13 mouse cellular contexts compared by ENCODE assay signal in the genomic region with DNA sequence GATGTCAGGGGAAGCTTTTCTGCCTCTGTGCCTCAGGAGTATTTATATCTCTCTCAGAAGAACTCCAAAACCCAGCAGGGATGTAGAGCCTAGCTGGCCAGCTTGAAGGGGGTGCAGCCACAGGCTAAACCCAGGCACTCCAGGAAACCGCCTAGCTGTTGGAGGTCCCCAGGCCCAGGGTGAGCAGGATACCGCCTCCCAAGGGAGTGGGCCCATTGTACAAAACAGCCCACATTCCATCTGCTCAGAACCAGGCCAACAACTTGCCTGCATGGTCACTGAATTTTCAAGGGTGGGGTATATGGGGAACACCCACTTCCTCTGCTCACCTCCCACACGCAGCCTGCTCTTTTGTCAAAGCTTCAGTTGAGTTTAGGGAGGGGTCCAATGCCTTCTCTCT. TPM values are rescaled to one million over a fixed set of nuclear protein-coding genes. Genes with fewer than 3 reads are reported as not detected.
A peak's percentile ranks its signal among the peaks of the same experiment; 100 is the strongest.
DNase-seq lines count a peak whose midpoint lies in the region; TF ChIP-seq lines count a peak whose summit lies in the region.
"Had no signal": no experiment of that assay in that cellular context is flagged by ENCODE, and none has a peak within 500 bp of the region (broad histone marks: within the 10 kb centered on the region; RNA-seq: fewer than 3 reads in every experiment).

No protein-coding gene starts in this region.

- DNase-seq in heart, adult 2 months = peak in 1 of 2 experiments; percentile 57
- DNase-seq in heart, embryonic 10.5 days (ENCODE audit: low spot score) = no peak
- peak; percentile 72 to 73 for DNase-seq in right cerebral cortex, adult 2 months (ENCODE audit: low spot score in 2 of 2)
- DNase-seq in right cerebral cortex, postnatal 4 days = no peak
- peak; percentile 31 for DNase-seq in heart, postnatal 25 days (ENCODE audit: low spot score)
- DNase-seq in urinary bladder, adult 18-20 months (ENCODE audit: low spot score in 2 of 2) = no peak
- DNase-seq in urinary bladder, adult 2 months (ENCODE audit: low spot score) = no peak
- DNase-seq: cerebellum, postnatal 14 days; gastrocnemius, postnatal 14 days; kidney, adult 11 months; liver, postnatal 0 days had no signal

- TF ChIP-seq CTCF in heart, adult 2 months (IDR thresholded peaks at IDR 0.05) = no peak

- no peaks in the 10 kb centered on the region for H3K9me3 ChIP-seq in heart, embryonic 10.5 days
- H3K9me3 ChIP-seq: embryonic facial prominence, embryonic 12.5 days; limb, embryonic 13.5 days had no signal

- no peak; the same call in 1 of the 2 replicates for TF ChIP-seq POLR2A in heart, adult 2 months (IDR thresholded peaks at IDR 0.05; ENCODE audit: insufficient read depth, low read depth, low read length)

- no peak overlapping the region for H3K4me3 ChIP-seq in heart, adult 2 months
- no peak overlapping the region for H3K4me3 ChIP-seq in heart, embryonic 10.5 days
- H3K4me3 ChIP-seq: embryonic facial prominence, embryonic 12.5 days; limb, embryonic 13.5 days had no signal

- no peak overlapping the region for H3K9ac ChIP-seq in heart, adult 2 months (ENCODE audit: low read depth, low read length)
- H3K9ac ChIP-seq: embryonic facial prominence, embryonic 12.5 days; limb, embryonic 13.5 days; liver, postnatal 0 days had no signal

- intact Hi-C loops in heart, adult 2 months (cut with DNase I) = no loop called here
- intact Hi-C loops in heart, postnatal 25 days (cut with DNase I) = no loop called here

- no peaks in the 10 kb centered on the region for H3K27me3 ChIP-seq in heart, adult 2 months (ENCODE audit: control insufficient read depth, insufficient read depth, low read length)
- H3K27me3 ChIP-seq in heart, embryonic 10.5 days (ENCODE audit: insufficient read depth, poor library complexity, severe bottlenecking) = no peaks in the 10 kb centered on the region
- H3K27me3 ChIP-seq: embryonic facial prominence, embryonic 12.5 days; limb, embryonic 13.5 days had no signal

- H3K79me2 ChIP-seq in heart, adult 2 months (replicated peaks; ENCODE audit: control insufficient read depth, insufficient read depth, low read length) = no peaks in the 10 kb centered on the region

- WGBS in heart, adult 2 months = 55% methylated on average over 3 of the region's 3 CpGs
- 91% methylated on average over 3 of the region's 3 CpGs for WGBS in heart, embryonic 10.5 days

- peaks cover 21% of the 10 kb centered on the region for H3K36me3 ChIP-seq in heart, adult 2 months (ENCODE audit: control insufficient read depth, insufficient read depth, low read length)
- peaks cover 66% of the 10 kb centered on the region for H3K36me3 ChIP-seq in heart, embryonic 10.5 days

- H3K27ac ChIP-seq in heart, adult 2 months = peak overlapping the region; percentile 82
- H3K27ac ChIP-seq in heart, embryonic 10.5 days = no peak overlapping the region
- H3K27ac ChIP-seq: embryonic facial prominence, embryonic 12.5 days; limb, embryonic 13.5 days had no signal

- peaks cover 20% of the 10 kb centered on the region for H3K4me1 ChIP-seq in heart, adult 2 months (ENCODE audit: control insufficient read depth, insufficient read depth, low read length)
- peaks cover 24% of the 10 kb centered on the region for H3K4me1 ChIP-seq in heart, embryonic 10.5 days
- H3K4me1 ChIP-seq: embryonic facial prominence, embryonic 12.5 days; limb, embryonic 13.5 days had no signal

- peak; percentile 69; the same call in 1 of the 2 replicates for TF ChIP-seq EP300 in heart, adult 2 months (IDR thresholded peaks at IDR 0.05; ENCODE audit: insufficient read depth, low read depth, low read length)

RNA-seq across cellular contexts. Expression of a gene that starts 17.6 kb away (rescaled TPM):
- total RNA-seq in heart, adult 2 months (2021) = 10 to 100 TPM; 10.5 to 14.5 TPM
- 2.4 and 4.5 TPM in 2 replicates for polyA plus RNA-seq in heart, adult 2 months (2012; rRNA removed)
- 25.5 and 26.8 TPM in 2 replicates for polyA plus RNA-seq in heart, embryonic 10.5 days (2016; fragmentation: Nextera tagmentation; extraction: Ambion mirVana)
- 10 to 100 TPM; 10.0 to 12.7 TPM for total RNA-seq in heart, postnatal 25 days (2021)
- polyA plus RNA-seq in urinary bladder, adult 2 months (2012; rRNA removed) = 7.2 and 8.8 TPM in 2 replicates

RNA-seq across cellular contexts. Expression of a gene that starts 22.4 kb away (rescaled TPM):
- 1 to 10 TPM; 6.8 to 9.1 TPM for total RNA-seq in heart, adult 2 months (2021)
- polyA plus RNA-seq in heart, adult 2 months (2012; rRNA removed) = 6.9 and 8.4 TPM in 2 replicates
- 13.3 and 18.3 TPM in 2 replicates for polyA plus RNA-seq in heart, embryonic 10.5 days (2016; fragmentation: Nextera tagmentation; extraction: Ambion mirVana)
- total RNA-seq in heart, postnatal 25 days (2021) = 1 to 10 TPM; 7.9 to 9.4 TPM
- 18.7 and 20.3 TPM in 2 replicates for polyA plus RNA-seq in urinary bladder, adult 2 months (2012; rRNA removed)

RNA-seq across cellular contexts. Expression of a gene that starts 30.6 kb away (rescaled TPM):
- total RNA-seq in heart, adult 2 months (2021) = 100 to 1,000 TPM; 189 to 251 TPM
- 166 and 182 TPM in 2 replicates for polyA plus RNA-seq in heart, adult 2 months (2012; rRNA removed)
- polyA plus RNA-seq in heart, embryonic 10.5 days (2016; fragmentation: Nextera tagmentation; extraction: Ambion mirVana) = 22.7 and 25.5 TPM in 2 replicates
- 100 to 1,000 TPM; 191 to 222 TPM for total RNA-seq in heart, postnatal 25 days (2021)
- polyA plus RNA-seq in urinary bladder, adult 2 months (2012; rRNA removed) = 17.7 and 24.6 TPM in 2 replicates

RNA-seq across cellular contexts. Expression of a gene that starts 39.9 kb away (rescaled TPM):
- total RNA-seq in heart, adult 2 months (2021) = 100 to 1,000 TPM; 167 to 194 TPM
- polyA plus RNA-seq in heart, adult 2 months (2012; rRNA removed) = 80.9 and 150 TPM in 2 replicates
- 523 and 570 TPM in 2 replicates for polyA plus RNA-seq in heart, embryonic 10.5 days (2016; fragmentation: Nextera tagmentation; extraction: Ambion mirVana)
- total RNA-seq in heart, postnatal 25 days (2021) = 100 to 1,000 TPM; 165 to 178 TPM
- polyA plus RNA-seq in urinary bladder, adult 2 months (2012; rRNA removed) = 226 and 254 TPM in 2 replicates

RNA-seq across cellular contexts. Expression of a gene that starts 52.1 kb away (rescaled TPM):
- total RNA-seq in heart, adult 2 months (2021) = 1 to 10 TPM; 6.2 to 7.5 TPM
- polyA plus RNA-seq in heart, adult 2 months (2012; rRNA removed) = 5.3 and 7.7 TPM in 2 replicates
- 11.4 and 13.0 TPM in 2 replicates for polyA plus RNA-seq in heart, embryonic 10.5 days (2016; fragmentation: Nextera tagmentation; extraction: Ambion mirVana)
- 1 to 10 TPM; 5.4 to 6.0 TPM for total RNA-seq in heart, postnatal 25 days (2021)
- polyA plus RNA-seq in urinary bladder, adult 2 months (2012; rRNA removed) = 14.3 and 14.7 TPM in 2 replicates

Comparison
In these comparisons a context has a peak if more than half of its experiments do, and no peak if none do; other contexts are left out.
1. DNase-seq: peak in right cerebral cortex, adult 2 months (2 of 2) and heart, postnatal 25 days (single experiment); none in heart, embryonic 10.5 days (single experiment), right cerebral cortex, postnatal 4 days (single experiment), urinary bladder, adult 18-20 months (0 of 2) and urinary bladder, adult 2 months (single experiment).